Mouse (Mus musculus): ENCODE measurements around the gene Slc9a5. TPM values are rescaled to one million over a fixed set of nuclear protein-coding genes. Genes with fewer than 3 reads are reported as not detected.

Slc9a5 gene
- polyA plus RNA-seq (2021; fragmentation: Nextera tagmentation): 2.7 and 6.3 TPM in 2 replicates
- long read RNA-seq, experiment 1, transcript Slc9a5-201 (16 exons, 3,499 nt): major isoform, 8 of 27 reads
- long read RNA-seq, experiment 1, partial matches to known transcripts: 7 of 27 reads
- long read RNA-seq, experiment 1, other reads (novel, unspliced or antisense): 12 of 27 reads
- long read RNA-seq, experiment 2, partial matches to known transcripts: 0 of 1 reads
- long read RNA-seq, experiment 2, other reads (novel, unspliced or antisense): 1 of 1 reads

GRCm38 (mm10) chr8:105348450-105349095 lies at the start of gene Slc9a5:
Gene Slc9a5 (plus strand): TSS chr8:105348843.

GRCm38 (mm10) chr8:105305211-105306145 lies 43.2 kb upstream of the Slc9a5 start, which contains the start of gene Elmo3:
Gene Elmo3 (plus strand): TSS chr8:105305601.

GRCm38 (mm10) chr8:105326141-105326672 lies 22.4 kb upstream of the Slc9a5 start, which contains the start of the genes Lrrc29 and Tmem208:
Gene Lrrc29 (minus strand): TSS chr8:105326278.
Gene Tmem208 (plus strand): TSS chr8:105326354.

GRCm38 (mm10) chr8:105347428-105348221 lies 1.0 kb upstream of the Slc9a5 start, which contains the start of gene Fhod1:
Gene Fhod1 (minus strand): TSS chr8:105347953.

DNA sequence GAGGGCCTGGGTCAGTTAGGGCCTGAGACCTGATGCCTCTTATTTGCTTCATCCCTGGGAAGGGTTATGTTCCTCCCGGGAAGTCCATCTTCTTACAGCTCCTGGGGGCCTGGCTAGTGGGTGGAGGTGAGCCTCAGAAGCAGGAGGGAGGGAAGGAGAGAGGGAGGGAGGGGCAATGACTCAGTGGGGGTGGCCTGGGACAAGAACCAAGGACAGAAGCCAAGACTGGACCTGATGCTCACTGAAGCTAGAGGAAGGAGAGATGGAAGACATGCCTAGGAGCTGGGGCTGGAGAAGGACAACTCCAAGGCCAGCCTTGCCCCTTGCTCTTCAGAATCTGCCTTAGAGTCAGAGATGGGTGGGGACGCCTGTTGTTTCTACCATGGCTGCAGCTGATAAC lies 24.4 kb downstream of the Slc9a5 start, which contains the start of gene Plekhg4:
TSS of gene Plekhg4 (plus strand) at position 243 of the 400 bp plus-strand sequence.

DNA sequence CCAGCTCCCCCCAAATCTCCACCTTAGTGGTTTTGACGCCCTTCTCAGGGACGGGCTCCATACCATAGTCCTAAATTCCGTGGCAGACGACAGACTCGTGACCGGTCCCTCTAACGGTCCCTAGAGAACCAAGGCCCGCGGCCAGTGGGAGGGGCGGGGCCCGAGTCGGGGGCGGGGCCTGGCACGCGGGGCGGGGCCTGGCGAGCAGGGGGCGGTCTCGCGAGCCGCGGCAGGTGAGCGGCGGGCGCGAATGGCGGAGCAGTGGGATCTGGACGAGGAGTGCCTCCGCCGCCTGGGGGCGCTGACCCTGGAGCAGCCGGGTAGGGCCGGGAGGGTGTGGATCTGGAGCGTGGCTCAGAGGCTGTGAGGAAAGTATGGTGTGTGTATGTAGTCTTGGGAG lies 64.7 kb downstream of the Slc9a5 start, which contains the start of the genes Kctd19 and Lrrc36:
TSS of gene Kctd19 (minus strand) at position 112 of the 400 bp plus-strand sequence.
TSS of gene Lrrc36 (plus strand) at position 181 of the 400 bp plus-strand sequence.

Other genes with a start within 250 kb of the Slc9a5 start
- not detected in 2 replicates for gene Ces4a, start 217.0 kb upstream of the Slc9a5 start, polyA plus RNA-seq (2021; fragmentation: Nextera tagmentation)
- 8.5 and 10.8 TPM in 2 replicates for gene Cbfb, start 178.2 kb upstream of the Slc9a5 start, polyA plus RNA-seq (2021; fragmentation: Nextera tagmentation)
- gene D230025D16Rik, start 123.7 kb upstream of the Slc9a5 start, polyA plus RNA-seq (2021; fragmentation: Nextera tagmentation): 22.2 and 27.3 TPM in 2 replicates
- 3.3 and 4.8 TPM in 2 replicates for gene B3gnt9, start 93.7 kb upstream of the Slc9a5 start, polyA plus RNA-seq (2021; fragmentation: Nextera tagmentation)
- 8.4 and 9.6 TPM in 2 replicates for gene Tradd, start 84.2 kb upstream of the Slc9a5 start, polyA plus RNA-seq (2021; fragmentation: Nextera tagmentation)
- 1.7 and 2.3 TPM in 2 replicates for gene Fbxl8, start 84.2 kb upstream of the Slc9a5 start, polyA plus RNA-seq (2021; fragmentation: Nextera tagmentation)
- gene Hsf4, start 79.0 kb upstream of the Slc9a5 start, polyA plus RNA-seq (2021; fragmentation: Nextera tagmentation): 3.0 and 10.1 TPM in 2 replicates
- 24.6 and 25.1 TPM in 2 replicates for gene Nol3, start 72.7 kb upstream of the Slc9a5 start, polyA plus RNA-seq (2021; fragmentation: Nextera tagmentation)
- 11.4 and 13.1 TPM in 2 replicates for gene 4931428F04Rik, start 59.0 kb upstream of the Slc9a5 start, polyA plus RNA-seq (2021; fragmentation: Nextera tagmentation)
- 3.5 and 4.2 TPM in 2 replicates for gene Exoc3l, start 52.7 kb upstream of the Slc9a5 start, polyA plus RNA-seq (2021; fragmentation: Nextera tagmentation)
- 6.2 and 34.8 TPM in 2 replicates for gene E2f4, start 51.2 kb upstream of the Slc9a5 start, polyA plus RNA-seq (2021; fragmentation: Nextera tagmentation)
- gene Elmo3, start 43.2 kb upstream of the Slc9a5 start, polyA plus RNA-seq (2021; fragmentation: Nextera tagmentation): 0.30 and 0.51 TPM in 2 replicates
- gene Lrrc29, start 22.6 kb upstream of the Slc9a5 start, polyA plus RNA-seq (2021; fragmentation: Nextera tagmentation): 0.59 and 0.69 TPM in 2 replicates
- 107 and 111 TPM in 2 replicates for gene Tmem208, start 22.5 kb upstream of the Slc9a5 start, polyA plus RNA-seq (2021; fragmentation: Nextera tagmentation)
- 0.18 and 0.25 TPM in 2 replicates for gene Fhod1, start 890 bp upstream of the Slc9a5 start, polyA plus RNA-seq (2021; fragmentation: Nextera tagmentation)
- gene Plekhg4, start 24.4 kb downstream of the Slc9a5 start, polyA plus RNA-seq (2021; fragmentation: Nextera tagmentation): not detected in 2 replicates
- not detected in 2 replicates for gene Kctd19, start 64.7 kb downstream of the Slc9a5 start, polyA plus RNA-seq (2021; fragmentation: Nextera tagmentation)
- gene Lrrc36, start 64.7 kb downstream of the Slc9a5 start, polyA plus RNA-seq (2021; fragmentation: Nextera tagmentation): 0.18 TPM in 1 of 2 replicates, not detected in the other
- gene Tppp3, start 122.7 kb downstream of the Slc9a5 start, polyA plus RNA-seq (2021; fragmentation: Nextera tagmentation): 48.4 and 62.7 TPM in 2 replicates
- gene Zdhhc1, start 148.1 kb downstream of the Slc9a5 start, polyA plus RNA-seq (2021; fragmentation: Nextera tagmentation): 21.7 and 24.6 TPM in 2 replicates
- not detected in 2 replicates for gene Hsd11b2, start 169.9 kb downstream of the Slc9a5 start, polyA plus RNA-seq (2021; fragmentation: Nextera tagmentation)
- 129 and 234 TPM in 2 replicates for gene Atp6v0d1, start 217.2 kb downstream of the Slc9a5 start, polyA plus RNA-seq (2021; fragmentation: Nextera tagmentation)